Mouse (Mus musculus) kidney, postnatal 36 days (tissue): Measurements from ENCODE around the gene Nt5dc3.

ENCODE experiments used
- DNase-seq, 2 experiments: peaks; one replicate each; pipeline ENCODE4 v3.0.0; 2021 to 2022; ENCODE audit warnings: mixed read lengths in 2 of 2

Nt5dc3 gene

GRCm38 (mm10) chr10:86779816-86780500 is 1.2 kb downstream of the Nt5dc3 start:
- DNase-seq, result no peak

DNA sequence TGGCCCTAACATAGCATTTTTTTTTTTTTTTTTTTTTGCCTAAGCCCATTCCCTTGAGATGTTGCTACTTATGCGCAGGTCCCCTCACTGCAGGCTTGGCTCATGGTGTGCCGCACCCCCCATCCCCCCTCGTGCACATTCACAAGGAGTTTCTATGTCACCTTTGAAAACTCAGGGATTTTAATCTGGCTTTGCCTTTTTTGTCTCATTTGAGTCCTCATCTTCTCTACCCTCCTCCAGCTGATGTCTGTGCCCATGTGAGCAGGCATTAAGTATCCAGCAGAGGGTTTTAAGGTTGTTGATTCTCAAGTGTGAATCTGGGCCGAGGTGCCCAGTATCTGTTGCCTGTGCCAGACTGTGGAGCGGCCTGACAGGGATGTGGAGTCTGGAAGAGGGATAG is 2.8 kb downstream of the Nt5dc3 start:
- DNase-seq, result no peak

DNA sequence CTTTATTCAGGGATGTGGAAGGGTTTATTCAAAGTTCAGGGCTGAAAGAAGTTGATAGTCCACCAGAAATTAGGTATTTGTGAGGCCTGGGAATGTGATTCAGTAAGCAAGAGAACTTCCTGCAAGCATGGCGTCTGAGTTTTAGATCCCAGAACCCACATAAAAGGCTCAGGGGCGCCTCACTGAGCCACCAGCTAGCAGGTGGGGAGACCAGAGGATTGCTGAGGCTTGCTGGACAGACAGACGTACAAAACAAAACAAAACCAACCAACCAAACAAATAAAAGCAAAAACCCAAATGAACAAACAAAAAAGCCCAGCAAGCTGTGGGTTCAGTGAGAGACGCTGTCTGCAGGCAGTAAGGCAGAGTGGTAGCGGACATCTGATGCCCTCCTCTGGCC is 3.9 kb downstream of the Nt5dc3 start:
- no peak for DNase-seq

DNA sequence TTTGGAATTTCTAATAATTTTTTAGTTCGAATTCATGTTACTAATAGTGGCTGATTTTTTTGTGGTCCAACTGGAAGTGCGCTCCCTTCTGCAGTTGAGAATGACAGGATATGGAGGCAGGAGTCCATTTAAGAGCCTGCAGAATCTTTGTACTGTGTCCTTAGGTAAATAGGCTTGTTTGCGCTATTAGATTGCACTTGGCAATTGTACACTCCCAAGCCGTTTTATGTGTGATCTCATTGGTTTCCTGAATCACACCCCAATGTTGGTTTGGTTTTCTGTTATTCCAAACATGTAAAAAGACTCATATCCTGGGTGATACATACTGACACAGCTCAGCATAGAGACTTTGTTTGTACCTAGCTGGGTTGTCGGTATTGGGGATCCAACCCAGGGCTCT is 4.8 kb downstream of the Nt5dc3 start:
- DNase-seq, result no peak

DNA sequence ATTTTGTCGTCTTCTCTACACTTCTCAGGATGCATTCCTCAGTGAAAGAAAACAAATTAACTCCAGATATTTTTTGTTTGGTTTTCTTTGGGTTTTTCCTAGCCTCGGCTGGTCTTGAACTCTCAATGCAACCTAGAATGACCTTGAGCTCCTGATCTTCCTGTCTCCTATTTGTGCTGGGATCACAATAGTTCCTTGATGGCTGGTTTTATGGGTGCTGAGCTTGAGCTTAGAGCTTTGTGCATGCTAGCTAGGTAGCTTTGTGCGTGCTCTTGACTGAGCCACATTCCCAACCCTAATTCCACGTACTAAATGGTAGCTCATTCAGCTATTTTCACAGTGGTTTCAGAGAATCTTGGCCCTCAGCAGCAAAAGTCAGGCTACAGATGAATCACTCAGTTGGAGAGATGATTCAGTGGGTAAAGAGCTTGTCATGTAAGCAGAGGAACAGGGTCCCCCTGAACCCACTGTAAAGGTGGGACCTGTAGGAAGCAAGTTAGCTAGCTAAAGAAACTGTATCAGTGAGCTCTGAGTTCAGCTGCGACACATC is 5.4 kb downstream of the Nt5dc3 start:
- no peak for DNase-seq

- DNase-seq, result peak; percentile 30 to 50
These were observed 6.6 kb downstream of the Nt5dc3 start for GRCm38 (mm10) chr10:86785396-86785795.

DNA sequence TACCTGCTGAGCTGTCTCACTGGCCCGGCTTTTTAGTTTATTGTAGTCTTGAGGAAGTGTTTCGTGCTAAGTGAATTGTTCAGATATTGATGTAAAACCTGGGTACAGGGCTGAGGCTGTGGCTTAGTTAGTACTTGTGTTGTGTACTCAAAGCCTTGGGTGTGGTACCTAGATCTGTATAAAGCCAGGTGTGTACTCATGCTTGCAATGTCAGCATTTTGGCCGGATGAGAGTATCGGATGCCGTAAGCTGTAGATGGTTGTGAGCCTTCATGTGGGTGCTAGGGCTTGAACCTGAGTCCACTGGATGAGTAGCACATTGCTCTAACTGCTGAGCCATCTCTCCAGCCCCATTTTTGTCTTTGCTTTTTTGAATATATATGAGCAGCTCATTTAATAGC is 7.3 kb downstream of the Nt5dc3 start:
- no peak for DNase-seq

DNA sequence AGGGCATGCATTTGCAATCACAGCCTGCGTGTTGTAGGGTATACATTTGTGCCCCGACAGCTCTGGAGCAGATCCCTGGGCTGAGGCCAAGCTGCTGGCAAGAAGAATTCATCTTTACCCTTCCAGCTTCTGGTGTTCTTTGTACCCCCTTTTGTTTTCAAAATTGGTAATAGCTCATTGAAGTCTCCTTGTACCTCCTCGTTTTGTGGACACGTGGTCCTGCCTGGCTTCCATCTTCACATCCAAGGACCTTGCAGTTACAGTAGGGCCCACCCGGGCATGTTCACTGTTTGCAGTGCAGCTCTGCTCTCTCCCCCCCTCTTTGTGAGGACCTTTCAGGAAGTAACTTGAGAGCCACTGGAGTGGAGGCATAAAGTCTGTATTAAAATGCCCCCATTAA is 9.4 kb downstream of the Nt5dc3 start:
- DNase-seq, result no peak

DNA sequence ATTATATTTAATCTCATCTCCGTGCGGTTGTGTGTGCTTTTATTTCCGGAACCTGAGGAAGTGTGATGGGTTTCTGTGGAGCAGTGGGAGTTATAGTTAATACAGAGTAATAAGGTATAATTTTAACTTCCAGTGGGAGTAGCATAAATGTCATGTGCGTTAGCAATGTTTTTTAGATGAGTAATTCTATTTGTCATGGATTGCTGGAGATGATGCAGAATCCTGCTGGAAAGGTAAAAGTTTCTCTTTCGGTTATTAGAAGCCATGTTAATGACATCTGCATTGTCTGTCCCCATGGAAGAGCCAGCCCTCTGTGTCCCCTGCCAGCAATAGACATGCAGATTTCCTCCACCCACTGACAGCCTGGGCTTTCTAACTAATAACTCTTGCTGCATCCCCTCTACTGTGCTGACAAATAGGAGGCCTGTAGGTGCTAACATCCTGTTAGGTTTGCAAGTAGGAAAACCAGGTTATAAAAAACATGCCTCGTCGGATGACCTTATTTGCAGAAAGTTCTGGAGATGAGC is 10.4 kb downstream of the Nt5dc3 start:
- no peak for DNase-seq

DNA sequence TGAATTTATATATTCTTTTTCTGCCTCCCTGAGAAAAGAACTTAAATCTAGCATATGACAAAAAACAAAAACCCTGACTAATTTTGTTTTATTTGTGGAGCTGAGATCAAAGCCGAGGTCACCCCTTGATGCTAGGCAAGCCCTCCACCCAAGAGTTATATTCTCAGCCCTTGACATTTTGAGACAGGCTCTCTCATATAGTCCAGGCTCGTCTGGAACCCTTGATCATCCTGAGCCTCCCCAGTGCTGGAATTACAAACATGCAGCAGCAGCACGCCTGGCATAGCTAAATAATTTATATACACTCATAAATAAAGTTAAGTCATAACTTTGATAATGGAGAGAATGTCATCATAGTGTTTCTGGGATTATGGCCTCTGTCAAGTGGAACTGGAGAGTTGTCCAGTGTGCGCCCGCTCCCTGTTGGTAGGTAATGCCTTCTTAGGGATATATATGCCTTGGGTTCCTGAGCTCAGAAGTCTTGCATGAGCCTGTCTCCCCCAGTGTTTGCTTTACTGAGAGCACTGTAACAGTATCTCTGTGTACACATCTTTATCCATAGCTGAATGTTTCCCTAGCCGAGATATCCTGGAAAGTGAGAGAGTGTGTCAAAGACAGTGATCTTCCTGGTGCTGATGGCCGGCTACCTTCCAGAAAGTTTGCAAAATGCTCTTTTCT is 12.8 kb downstream of the Nt5dc3 start:
- DNase-seq, result no peak

GRCm38 (mm10) chr10:86793509-86793951 is 14.7 kb downstream of the Nt5dc3 start:
- DNase-seq, result peak in 1 of 2 experiments; percentile 16

- DNase-seq, result no peak
These were observed 15.4 kb downstream of the Nt5dc3 start for GRCm38 (mm10) chr10:86794196-86794595.

DNA sequence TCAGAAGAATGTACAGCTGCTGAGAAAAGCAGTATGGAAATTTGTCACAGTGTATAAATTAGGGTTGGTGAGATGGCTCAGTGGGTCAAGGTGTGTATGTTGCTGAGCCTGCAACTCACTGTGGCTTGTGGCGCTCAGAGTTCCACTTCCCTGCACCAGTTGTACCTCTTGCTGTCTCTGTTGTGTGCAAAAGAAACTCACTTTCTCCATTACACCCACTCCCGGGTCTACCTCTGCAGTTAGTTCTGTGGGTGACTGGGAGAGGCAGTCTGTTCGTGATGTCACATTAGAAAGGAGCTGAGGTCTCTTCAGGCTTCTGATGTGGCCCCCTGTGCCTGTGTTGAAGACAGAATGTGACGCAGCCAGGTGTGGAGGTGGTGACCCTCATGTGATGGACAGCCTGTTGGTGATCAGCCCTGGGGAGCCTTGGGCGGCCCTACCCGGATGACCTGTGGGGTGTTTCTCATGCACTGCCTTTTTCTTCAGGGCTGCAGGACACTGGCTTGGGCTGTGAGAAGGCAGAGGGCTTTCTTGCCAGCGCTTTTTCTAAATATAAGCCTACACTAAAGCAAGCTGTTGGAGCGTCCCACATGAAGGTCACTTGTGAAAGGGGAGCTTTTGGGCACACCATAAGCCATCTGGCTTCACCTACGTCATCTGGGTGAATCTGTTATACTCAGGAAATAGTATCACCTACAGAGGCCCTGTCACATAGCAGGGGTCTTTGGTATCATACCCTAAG is 16.2 kb downstream of the Nt5dc3 start:
- DNase-seq, result no peak

DNA sequence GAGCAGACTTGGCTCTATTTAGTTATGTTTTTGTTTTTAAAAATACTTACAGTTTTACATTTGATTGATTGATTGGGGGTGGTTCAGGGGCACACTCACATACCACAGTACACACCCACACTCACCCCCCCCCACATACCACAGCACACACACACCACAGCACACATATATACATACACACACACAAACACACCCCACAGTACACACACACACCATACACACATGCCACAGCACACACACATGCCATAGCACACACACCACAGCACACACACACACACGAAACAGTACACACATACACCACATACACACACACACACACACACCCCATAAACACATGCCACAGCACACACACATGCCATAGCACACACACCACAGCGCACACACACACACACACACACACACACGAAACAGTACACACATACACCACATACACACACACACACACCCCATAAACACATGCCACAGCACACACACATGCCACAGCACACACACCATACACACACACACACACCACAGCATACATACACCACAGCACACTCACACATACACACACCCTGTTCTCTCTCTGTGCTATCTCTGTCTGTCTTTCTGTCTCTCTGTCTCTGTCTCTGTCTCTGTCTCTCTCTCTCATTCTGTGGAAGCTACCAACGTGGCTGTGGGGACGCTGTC is 17.4 kb downstream of the Nt5dc3 start:
- DNase-seq, result no peak

GRCm38 (mm10) chr10:86807362-86807761 is 28.6 kb downstream of the Nt5dc3 start:
- DNase-seq, result no peak

GRCm38 (mm10) chr10:86808013-86808758 is 29.4 kb downstream of the Nt5dc3 start:
- DNase-seq, result no peak

- no peak for DNase-seq
These were observed 31.2 kb downstream of the Nt5dc3 start for GRCm38 (mm10) chr10:86810000-86810399.

DNA sequence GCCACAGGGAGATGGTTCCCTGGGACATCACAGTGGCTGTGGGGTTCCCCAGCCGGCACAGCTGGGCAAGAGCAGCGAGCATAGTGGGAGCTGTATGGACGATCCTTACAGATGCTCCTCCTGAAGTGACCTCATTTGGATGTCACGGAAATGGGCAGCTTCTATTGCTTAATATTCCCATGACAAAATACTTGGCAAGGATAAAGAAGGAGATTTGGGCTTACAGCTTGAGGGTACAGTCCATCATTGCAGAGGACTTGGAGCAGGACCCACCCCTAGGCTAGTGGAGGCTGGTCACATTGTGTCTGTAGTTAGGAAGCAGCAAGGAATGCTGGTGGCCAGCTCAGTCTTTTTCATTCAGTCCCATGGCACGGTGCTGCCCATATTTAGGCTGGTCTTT is 31.8 kb downstream of the Nt5dc3 start:
- no peak for DNase-seq

DNA sequence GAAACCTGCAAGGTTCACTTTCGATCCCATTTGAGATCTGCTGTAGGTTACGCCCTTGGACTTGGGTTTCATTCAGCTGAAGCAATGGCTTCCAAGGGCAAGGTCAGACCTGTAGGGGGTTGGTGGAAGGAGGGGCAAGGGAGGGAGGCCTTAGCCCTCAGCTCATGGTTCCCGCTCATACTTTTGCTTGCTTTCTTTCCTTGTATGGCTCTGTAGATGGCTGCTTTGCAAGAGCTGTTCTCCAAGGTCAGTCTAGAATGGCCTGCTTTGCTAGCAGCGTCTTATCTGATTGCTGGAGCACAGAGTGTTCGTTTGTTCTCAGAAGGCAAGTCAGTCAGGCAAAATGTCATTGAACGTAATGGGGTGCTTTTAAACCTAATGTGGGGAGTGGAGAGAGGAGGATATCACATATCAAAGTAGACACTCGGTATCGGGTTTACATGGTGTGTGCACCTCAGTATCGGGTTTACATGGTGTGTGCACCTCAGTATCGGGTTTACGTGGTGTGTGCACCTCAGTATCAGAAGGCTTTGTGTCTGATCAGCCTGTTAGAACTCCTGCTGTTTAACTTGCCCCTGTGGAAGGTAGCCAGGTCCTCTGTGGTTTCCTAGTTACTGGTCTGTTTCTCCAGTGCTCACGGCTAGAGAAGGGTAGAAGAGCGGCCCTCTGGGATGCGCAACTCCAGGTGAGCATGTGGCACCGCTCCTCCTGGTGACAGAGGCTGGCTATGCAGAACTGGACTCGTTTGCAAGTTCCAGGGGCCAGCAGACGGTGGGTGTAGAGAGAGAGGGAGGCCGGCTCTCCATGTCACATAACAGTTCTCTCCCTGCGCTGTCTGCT is 35.7 kb downstream of the Nt5dc3 start:
- peak; percentile 19 to 32 for DNase-seq

- DNase-seq, result no peak
These were observed 36.3 kb downstream of the Nt5dc3 start for GRCm38 (mm10) chr10:86815133-86815532.

DNA sequence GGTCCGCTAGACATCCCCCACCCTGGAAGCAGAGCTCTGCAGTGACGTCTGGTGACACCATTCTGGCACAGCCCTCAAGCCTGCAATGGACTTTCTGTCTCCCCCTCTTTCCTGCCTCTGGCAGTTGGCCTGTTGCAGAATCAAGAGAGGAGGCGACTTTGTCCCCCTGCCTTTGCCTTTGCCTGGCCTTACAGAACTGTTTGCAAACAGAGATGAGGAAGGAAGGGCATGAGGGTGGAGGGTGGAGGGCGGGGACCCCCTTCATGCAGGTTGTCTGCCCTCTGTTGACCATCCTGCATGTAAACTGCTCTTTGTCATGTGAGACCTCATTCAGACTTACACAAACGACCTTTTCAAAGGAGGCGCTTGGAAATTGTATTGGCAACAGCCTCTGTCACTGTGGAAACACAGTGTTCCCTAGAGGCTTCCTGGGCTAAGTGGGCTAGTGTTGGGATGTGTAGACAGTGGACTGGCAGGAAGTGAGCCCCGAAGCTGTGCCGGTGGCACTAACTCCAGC is 40.9 kb downstream of the Nt5dc3 start:
- no peak for DNase-seq
